Mouse (Mus musculus): Measurements from ENCODE around the gene Gng3. TPM values are rescaled to one million over a fixed set of nuclear protein-coding genes. Genes with fewer than 3 reads are reported as not detected.

Gng3 gene
- total and polyA plus RNA-seq, 3 experiments, result 0.15 to 2.5 TPM; not detected in 1

- Histone ChIP-seq H3K9me3 (replicated peaks; ENCODE audit: insufficient read depth, low read length) (no peaks in the 10 kb centered on the region), H3K4me3 (ENCODE audit: control insufficient read depth in 1 of 2, insufficient read depth in 1 of 2, low read depth in 2 of 2, low read length in 2 of 2) (no peak overlapping the region), H3K27me3 (ENCODE audit: control insufficient read depth in 1 of 2, insufficient read depth in 2 of 2, low read length in 2 of 2) (no peaks in the 10 kb centered on the region), H3K4me1 (ENCODE audit: control insufficient read depth in 1 of 2, insufficient read depth in 2 of 2, low read length in 2 of 2) (no peaks in the 10 kb centered on the region), H3K9ac (ENCODE audit: control insufficient read depth, low read depth, low read length, poor library complexity, severe bottlenecking) (no peak overlapping the region), H3K36me3 (ENCODE audit: control insufficient read depth in 1 of 2, insufficient read depth in 2 of 2, low read length in 2 of 2) (no peaks in the 10 kb centered on the region), H3K79me2 (ENCODE audit: control insufficient read depth, insufficient read depth, low read length, poor library complexity) (no peaks in the 10 kb centered on the region), H3K27ac (ENCODE audit: control insufficient read depth, low read depth, low read length) (no peak overlapping the region)
- TF ChIP-seq CHD2 (IDR thresholded peaks at IDR 0.05; ENCODE audit: low read length) (no peak), RAD21 (IDR thresholded peaks at IDR 0.05; ENCODE audit: low read depth, low read length) (no peak), ZC3H11A (IDR thresholded peaks at IDR 0.05; ENCODE audit: low read depth, low read length) (no peak), GABPA (IDR thresholded peaks at IDR 0.05; ENCODE audit: low read depth, low read length) (no peak), ZNF384 (IDR thresholded peaks at IDR 0.05; ENCODE audit: low read depth, low read length) (no peak), JUND (IDR thresholded peaks at IDR 0.05; ENCODE audit: low read depth, low read length) (no peak), ELF1 (IDR thresholded peaks at IDR 0.05; ENCODE audit: low read depth, low read length) (no peak), ZMIZ1 (IDR thresholded peaks at IDR 0.05; ENCODE audit: low read depth, low read length) (no peak), MXI1 (IDR thresholded peaks at IDR 0.05; ENCODE audit: low read depth, low read length) (no peak), POLR2A (IDR thresholded peaks at IDR 0.05; ENCODE audit: control insufficient read depth in 1 of 2, insufficient read depth in 1 of 2, low read depth in 1 of 2, low read length in 2 of 2, poor library complexity in 1 of 2) (no peak), ETS1 (IDR thresholded peaks at IDR 0.05; ENCODE audit: low read depth, low read length) (no peak), CTCF (IDR thresholded peaks at IDR 0.05 in 2 of 3, conservative IDR thresholded peaks at IDR 0.05 in 1 of 3; ENCODE audit: control insufficient read depth in 1 of 3, insufficient read depth in 1 of 3, low read depth in 2 of 3, low read length in 3 of 3, poor library complexity in 1 of 3, severe bottlenecking in 1 of 3) (no peak), NRF1 (IDR thresholded peaks at IDR 0.05; ENCODE audit: insufficient read depth, low read depth, low read length, poor library complexity, severe bottlenecking) (no peak), BHLHE40 (IDR thresholded peaks at IDR 0.05; ENCODE audit: borderline replicate concordance, low read depth, low read length) (no peak), USF1 (IDR thresholded peaks at IDR 0.05; ENCODE audit: low read depth, low read length) (no peak), TBP (IDR thresholded peaks at IDR 0.05; ENCODE audit: low read depth, low read length) (no peak), RCOR1 (IDR thresholded peaks at IDR 0.05; ENCODE audit: low read depth, low read length) (no peak)
- DNase-seq (ENCODE audit: low read depth, low spot score), result no peak
Measured at GRCm38 (mm10) chr19:8853117-8853516, 14.1 kb upstream of the Gng3 start.

DNA sequence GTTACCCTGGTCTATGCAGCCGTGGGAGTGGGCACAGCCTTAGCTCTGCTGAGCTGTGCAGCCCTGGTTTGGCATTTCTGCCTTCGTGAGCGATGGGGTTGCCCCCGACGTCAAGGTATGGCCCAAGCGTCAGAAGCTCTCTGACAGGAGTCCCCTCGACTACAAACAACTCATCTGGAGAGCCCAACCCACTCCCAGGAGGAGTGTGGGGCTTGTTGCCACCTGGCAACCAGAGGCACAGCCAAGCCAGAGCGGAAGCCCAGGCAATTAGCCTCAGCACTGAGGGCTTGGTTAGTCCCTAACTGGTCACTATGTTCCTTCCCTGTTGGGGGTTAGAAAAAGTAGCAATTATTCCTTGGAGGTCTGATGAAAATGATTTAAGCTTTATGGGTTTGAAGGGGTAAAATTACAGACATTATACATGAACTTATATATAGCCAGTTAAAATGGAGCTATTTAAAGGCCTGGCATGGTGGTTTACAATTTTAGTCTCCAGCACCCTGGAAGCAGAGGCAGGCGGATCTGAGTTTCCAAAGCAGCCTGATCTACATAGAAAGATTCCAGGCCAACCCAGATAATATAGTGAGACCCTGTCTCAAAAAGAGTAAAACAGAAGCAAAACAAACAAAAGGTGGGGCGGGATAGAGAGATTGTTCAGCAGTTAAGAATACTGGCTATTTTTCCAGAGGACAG is 13.4 kb upstream of the Gng3 start:
- no peaks in the 10 kb centered on the region for H3K36me3 ChIP-seq (ENCODE audit: control insufficient read depth in 1 of 2, insufficient read depth in 2 of 2, low read length in 2 of 2)
- no peaks in the 10 kb centered on the region for H3K27me3 ChIP-seq (ENCODE audit: control insufficient read depth in 1 of 2, insufficient read depth in 2 of 2, low read length in 2 of 2)
- DNase-seq (ENCODE audit: low read depth, low spot score), result no peak
- no peaks in the 10 kb centered on the region for H3K79me2 ChIP-seq (ENCODE audit: control insufficient read depth, insufficient read depth, low read length, poor library complexity)
- H3K9me3 ChIP-seq (replicated peaks; ENCODE audit: insufficient read depth, low read length), result no peaks in the 10 kb centered on the region
- H3K9ac ChIP-seq (ENCODE audit: control insufficient read depth, low read depth, low read length, poor library complexity, severe bottlenecking), result no peak overlapping the region
- H3K4me1 ChIP-seq (ENCODE audit: control insufficient read depth in 1 of 2, insufficient read depth in 2 of 2, low read length in 2 of 2), result no peaks in the 10 kb centered on the region
- TF ChIP-seq JUND (IDR thresholded peaks at IDR 0.05; ENCODE audit: low read depth, low read length) (no peak), EP300 (IDR thresholded peaks at IDR 0.05; ENCODE audit: low read depth in 1 of 2, low read length in 2 of 2) (no peak), SMC3 (IDR thresholded peaks at IDR 0.05; ENCODE audit: low read depth, low read length) (no peak), NRF1 (IDR thresholded peaks at IDR 0.05; ENCODE audit: insufficient read depth, low read depth, low read length, poor library complexity, severe bottlenecking) (no peak), ETS1 (IDR thresholded peaks at IDR 0.05; ENCODE audit: low read depth, low read length) (no peak), POLR2A (IDR thresholded peaks at IDR 0.05; ENCODE audit: control insufficient read depth in 1 of 2, insufficient read depth in 1 of 2, low read depth in 1 of 2, low read length in 2 of 2, poor library complexity in 1 of 2) (no peak), USF2 (IDR thresholded peaks at IDR 0.05; ENCODE audit: borderline replicate concordance in 1 of 2, insufficient read depth in 1 of 2, low read depth in 1 of 2, low read length in 2 of 2) (no peak), TCF12 (IDR thresholded peaks at IDR 0.05; ENCODE audit: low read depth, low read length) (no peak), BHLHE40 (IDR thresholded peaks at IDR 0.05; ENCODE audit: borderline replicate concordance, low read depth, low read length) (no peak), MAX (IDR thresholded peaks at IDR 0.05; ENCODE audit: low read length) (no peak), NELFE (IDR thresholded peaks at IDR 0.05; ENCODE audit: low read depth, low read length) (no peak), POLR2AphosphoS5 (IDR thresholded peaks at IDR 0.05; ENCODE audit: borderline replicate concordance, low read depth, low read length) (no peak), MYB (IDR thresholded peaks at IDR 0.05; ENCODE audit: low read depth, low read length) (no peak), ZMIZ1 (IDR thresholded peaks at IDR 0.05; ENCODE audit: low read depth, low read length) (no peak), SIN3A (IDR thresholded peaks at IDR 0.05; ENCODE audit: low read length) (no peak), TAL1 (IDR thresholded peaks at IDR 0.05; ENCODE audit: low read length) (no peak)
- no peak overlapping the region for H3K4me3 ChIP-seq (ENCODE audit: control insufficient read depth in 1 of 2, insufficient read depth in 1 of 2, low read depth in 2 of 2, low read length in 2 of 2)
- no peak overlapping the region for H3K27ac ChIP-seq (ENCODE audit: control insufficient read depth, low read depth, low read length)
